Mouse (Mus musculus): ENCODE measurements at regions not wholly inside any gene's neighbourhood (a gene's known extent, or its start where the extent isn't known, plus 50 kb on each side); places are given as distances from the start of the nearest gene placed in this dataset.
"Not testable (repeated sequence)": the region's sequence is repeated elsewhere in the genome, so short reads cannot be mapped to it uniquely, and the experiment has no call there.

GRCm38 (mm10) chrX:12296264-12297053 is 136.3 kb upstream of the Bcor start:
- DNase-seq = no peak

GRCm38 (mm10) chrX:12298609-12299008 is 138.5 kb upstream of the Bcor start:
- DNase-seq = no peak

GRCm38 (mm10) chrX:12299236-12299635 is 139.1 kb upstream of the Bcor start:
- no peak for DNase-seq

- no peak for DNase-seq
These were observed 144.5 kb upstream of the Bcor start for GRCm38 (mm10) chrX:12304678-12305077.

GRCm38 (mm10) chrX:12306940-12307339 is 146.8 kb upstream of the Bcor start:
- DNase-seq = no peak

GRCm38 (mm10) chrX:12312534-12312933 is 152.4 kb upstream of the Bcor start:
- no peak for DNase-seq

- DNase-seq = peak in 1 of 2 experiments; percentile 10
These were observed 155.5 kb upstream of the Bcor start for GRCm38 (mm10) chrX:12315658-12316057.

GRCm38 (mm10) chrX:12317488-12317887 is 157.3 kb upstream of the Bcor start:
- DNase-seq = not testable (repeated sequence)

- DNase-seq = no peak
These were observed 158.9 kb upstream of the Bcor start for GRCm38 (mm10) chrX:12318848-12319651.

GRCm38 (mm10) chrX:12322453-12322852 is 162.3 kb upstream of the Bcor start:
- peak; percentile 70 to 74 for DNase-seq

- DNase-seq = peak in 1 of 2 experiments; percentile 7
These were observed 163.1 kb upstream of the Bcor start for GRCm38 (mm10) chrX:12323268-12323667.

GRCm38 (mm10) chrX:12323812-12324211 is 163.7 kb upstream of the Bcor start:
- no peak for DNase-seq

- no peak for DNase-seq
These were observed 167.3 kb upstream of the Bcor start for GRCm38 (mm10) chrX:12327464-12327863.

GRCm38 (mm10) chrX:12340561-12340960 is 180.4 kb upstream of the Bcor start:
- no peak for DNase-seq

- DNase-seq = no peak
These were observed 181.3 kb upstream of the Bcor start for GRCm38 (mm10) chrX:12341356-12341965.

- DNase-seq = no peak
These were observed 184.8 kb upstream of the Bcor start for GRCm38 (mm10) chrX:12344805-12345555.

- no peak for DNase-seq
These were observed 186.7 kb upstream of the Bcor start for GRCm38 (mm10) chrX:12346856-12347255.

- DNase-seq = peak in 1 of 2 experiments; percentile 36
These were observed 188.0 kb upstream of the Bcor start for GRCm38 (mm10) chrX:12348117-12348516.

GRCm38 (mm10) chrX:12354875-12355274 is 194.7 kb upstream of the Bcor start:
- DNase-seq = no peak

GRCm38 (mm10) chrX:12358026-12358425 is 197.9 kb upstream of the Bcor start:
- DNase-seq = no peak

GRCm38 (mm10) chrX:12365582-12366323 is 205.6 kb upstream of the Bcor start:
- DNase-seq = peak in 1 of 2 experiments; percentile 28

GRCm38 (mm10) chrX:12366801-12367200 is 206.6 kb upstream of the Bcor start:
- DNase-seq = no peak
